Mouse (Mus musculus): ENCODE results near the gene Casp8ap2. TPM values are rescaled to one million over a fixed set of nuclear protein-coding genes. Genes with fewer than 3 reads are reported as not detected.

Gene Casp8ap2
- polyA plus RNA-seq, 1 experiment from 2014 or later, result 54.0 TPM

DNA sequence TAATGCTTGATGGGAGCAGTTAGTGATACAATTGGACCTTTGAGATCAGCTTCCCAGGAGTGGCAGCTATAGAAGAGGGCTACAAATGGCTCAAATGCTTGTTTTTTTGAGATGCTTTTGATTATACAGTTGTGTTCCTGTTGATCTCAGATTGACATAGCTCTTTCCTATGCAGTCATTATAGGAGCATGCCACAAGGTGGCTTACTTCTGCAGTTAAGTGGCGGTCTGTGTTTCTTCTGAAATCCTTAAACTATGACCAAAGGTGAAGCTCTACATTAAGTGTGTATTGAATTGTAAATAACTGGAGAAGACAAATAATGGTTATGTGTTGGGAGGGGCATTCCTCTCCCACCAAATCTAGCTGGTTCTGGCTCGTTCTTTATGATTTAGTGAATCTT lies 54.6 kb downstream of the Casp8ap2 start:
- WGBS, result 84% methylated on average over 2 of the region's 2 CpGs
- Histone ChIP-seq H3K36me3 (peaks cover 66% of the 10 kb centered on the region), H3K27me3 (no peaks in the 10 kb centered on the region), H3K4me1 (no peaks in the 10 kb centered on the region), H3K27ac (replicated peaks) (no peak overlapping the region), H3K4me2 (replicated peaks) (no peak overlapping the region), H3K4me3 (replicated peaks) (no peak overlapping the region), H3K9ac (no peak overlapping the region), H3K9me3 (replicated peaks) (no peaks in the 10 kb centered on the region)
- ATAC-seq (ENCODE audit: insufficient number of reproducible peaks, low FRiP score, low TSS enrichment, low read depth), result no peak

DNA sequence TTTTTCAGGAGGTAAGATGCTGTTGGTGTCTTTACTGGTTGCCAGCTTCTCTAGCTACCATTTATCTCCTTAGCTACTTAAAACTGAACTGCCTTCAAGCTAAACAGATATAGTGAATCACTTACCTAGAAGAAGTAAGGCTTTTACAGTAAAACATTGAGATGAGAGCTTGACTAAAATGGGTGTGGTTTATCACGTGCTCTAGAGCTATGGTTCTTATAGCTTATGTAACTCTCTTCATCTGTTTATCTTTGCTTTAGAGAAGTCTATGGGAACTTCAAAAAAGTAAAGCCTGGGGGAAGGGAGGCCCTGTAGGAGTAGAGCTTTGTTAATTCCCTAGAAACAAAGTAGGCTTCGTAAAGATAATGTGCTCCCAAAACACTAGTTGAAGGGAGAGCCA lies 58.8 kb downstream of the Casp8ap2 start:
- peaks cover 66% of the 10 kb centered on the region for H3K36me3 ChIP-seq
- no peak overlapping the region for H3K4me3 ChIP-seq (replicated peaks)
- no peaks in the 10 kb centered on the region for H3K4me1 ChIP-seq
- no peak for ATAC-seq (ENCODE audit: insufficient number of reproducible peaks, low FRiP score, low TSS enrichment, low read depth)
- H3K27ac ChIP-seq (replicated peaks), result no peak overlapping the region
- no peak overlapping the region for H3K4me2 ChIP-seq (replicated peaks)
- H3K9me3 ChIP-seq (replicated peaks), result no peaks in the 10 kb centered on the region
- WGBS, result 79% methylated on average over 2 of the region's 2 CpGs
- H3K27me3 ChIP-seq, result no peaks in the 10 kb centered on the region
- no peak overlapping the region for H3K9ac ChIP-seq

- H3K9ac ChIP-seq, result no peak overlapping the region
- H3K36me3 ChIP-seq, result peaks cover 51% of the 10 kb centered on the region
- ATAC-seq (ENCODE audit: insufficient number of reproducible peaks, low FRiP score, low TSS enrichment, low read depth), result no peak
- no peaks in the 10 kb centered on the region for H3K27me3 ChIP-seq
- WGBS, result 92% methylated on average over 3 of the region's 3 CpGs
- no peak overlapping the region for H3K4me2 ChIP-seq (replicated peaks)
- H3K4me1 ChIP-seq, result no peaks in the 10 kb centered on the region
- H3K9me3 ChIP-seq (replicated peaks), result no peaks in the 10 kb centered on the region
- H3K27ac ChIP-seq (replicated peaks), result no peak overlapping the region
- H3K4me3 ChIP-seq (replicated peaks), result no peak overlapping the region
Observed at GRCm38 (mm10) chr4:32677471-32677870, 62.2 kb downstream of the Casp8ap2 start.

DNA sequence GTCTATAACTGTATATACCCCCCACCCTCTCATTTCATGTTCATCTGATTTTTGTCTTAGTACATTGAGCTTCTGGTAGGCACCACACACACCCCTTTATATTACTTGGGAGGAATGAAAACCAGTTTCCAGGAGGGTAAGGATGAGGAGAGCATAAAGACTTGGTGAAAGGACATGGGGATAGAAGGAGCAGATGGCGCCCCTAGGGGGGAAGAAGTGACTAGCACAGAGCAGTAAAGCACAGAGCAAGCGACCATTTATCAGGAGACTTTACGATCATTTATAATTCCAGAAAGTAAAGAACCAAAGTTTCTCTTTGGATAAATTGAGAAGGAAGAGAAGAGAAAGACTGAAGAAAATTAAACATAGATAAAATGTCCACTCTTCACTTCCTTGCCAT lies 65.6 kb downstream of the Casp8ap2 start:
- Histone ChIP-seq H3K4me2 (replicated peaks) (no peak overlapping the region), H3K27me3 (no peaks in the 10 kb centered on the region), H3K4me3 (replicated peaks) (no peak overlapping the region), H3K9ac (no peak overlapping the region), H3K9me3 (replicated peaks) (no peaks in the 10 kb centered on the region), H3K36me3 (peaks cover 34% of the 10 kb centered on the region), H3K27ac (replicated peaks) (no peak overlapping the region), H3K4me1 (no peaks in the 10 kb centered on the region)
- ATAC-seq (ENCODE audit: insufficient number of reproducible peaks, low FRiP score, low TSS enrichment, low read depth), result no peak
- WGBS, result 75% methylated on average over 3 of the region's 3 CpGs

- H3K36me3 ChIP-seq, result peaks cover 35% of the 10 kb centered on the region
- WGBS, result 49% methylated on average over 4 of the region's 4 CpGs
Observed at GRCm38 (mm10) chr4:32682471-32682870, 67.2 kb downstream of the Casp8ap2 start.

GRCm38 (mm10) chr4:32683061-32683582 lies 67.9 kb downstream of the Casp8ap2 start:
- no peak overlapping the region for H3K4me2 ChIP-seq (replicated peaks)
- H3K9ac ChIP-seq, result no peak overlapping the region
- H3K4me3 ChIP-seq (replicated peaks), result no peak overlapping the region
- H3K36me3 ChIP-seq, result peaks cover 34% of the 10 kb centered on the region
- H3K4me1 ChIP-seq, result no peaks in the 10 kb centered on the region
- H3K27me3 ChIP-seq, result no peaks in the 10 kb centered on the region
- H3K27ac ChIP-seq (replicated peaks), result no peak overlapping the region
- no peak for ATAC-seq (ENCODE audit: insufficient number of reproducible peaks, low FRiP score, low TSS enrichment, low read depth)
- H3K9me3 ChIP-seq (replicated peaks), result no peaks in the 10 kb centered on the region
- 79% methylated on average over 6 of the region's 6 CpGs for WGBS

More at GRCm38 (mm10) chr4:32682471-32682870, 67.2 kb downstream of the Casp8ap2 start:
- H3K27ac ChIP-seq (replicated peaks), result no peak overlapping the region
- no peaks in the 10 kb centered on the region for H3K9me3 ChIP-seq (replicated peaks)
- H3K27me3 ChIP-seq, result no peaks in the 10 kb centered on the region
- no peak overlapping the region for H3K9ac ChIP-seq
- H3K4me2 ChIP-seq (replicated peaks), result no peak overlapping the region
- no peak overlapping the region for H3K4me3 ChIP-seq (replicated peaks)
- no peak for ATAC-seq (ENCODE audit: insufficient number of reproducible peaks, low FRiP score, low TSS enrichment, low read depth)
- no peaks in the 10 kb centered on the region for H3K4me1 ChIP-seq

Other genes with a start within 250 kb of the Casp8ap2 start
- gene Gja10, start 12.7 kb upstream of the Casp8ap2 start, polyA plus RNA-seq (2015; fragmentation: Nextera tagmentation; extraction: Ambion mirVana), result not detected in 2 replicates
- 13.2 and 13.8 TPM in 2 replicates for gene Mdn1, start 41.7 kb downstream of the Casp8ap2 start, polyA plus RNA-seq (2015; fragmentation: Nextera tagmentation; extraction: Ambion mirVana)
- 99.8 and 108 TPM in 2 replicates for gene Lyrm2, start 184.8 kb downstream of the Casp8ap2 start, polyA plus RNA-seq (2015; fragmentation: Nextera tagmentation; extraction: Ambion mirVana)